Mouse (Mus musculus) stomach, postnatal 0 days (tissue): ENCODE results near the gene Myadml2. TPM values are rescaled to one million over a fixed set of nuclear protein-coding genes. Genes with fewer than 3 reads are reported as not detected.

Source experiments
- ATAC-seq: fragments of 200-750 bp; cut with Nextera tagmentation; 2 replicates; pipeline ENCODE4 v1.8.0; 2017; ENCODE audit not compliant: low FRiP score, low TSS enrichment
- DNase-seq: peaks from one replicate; pipeline ENCODE4 v3.0.0-alpha.2; 2016; ENCODE audit warnings: low spot score
- H3K27ac ChIP-seq: fragments of 300-500 bp; sonication (generic); replicated peaks from 2 replicates; pipeline ENCODE4 v1.5.1; 2014; ENCODE audit warnings: mild to moderate bottlenecking, control low read depth
- H3K27me3 ChIP-seq: fragments of 300-500 bp; sonication (generic); 2 replicates; pipeline ENCODE4 v1.6.1; 2014; ENCODE audit warnings: low read length; ENCODE audit not compliant: control insufficient read depth, insufficient read depth
- H3K36me3 ChIP-seq: fragments of 300-500 bp; sonication (generic); 2 replicates; pipeline ENCODE4 v1.6.1; 2014; ENCODE audit warnings: low read length, mixed read lengths; ENCODE audit not compliant: control insufficient read depth, insufficient read depth
- H3K4me1 ChIP-seq: fragments of 300-500 bp; sonication (generic); replicated peaks from 2 replicates; pipeline ENCODE4 v1.6.1; 2014; ENCODE audit warnings: antibody characterized with exemption; ENCODE audit not compliant: control insufficient read depth, insufficient read depth
- H3K4me2 ChIP-seq: fragments of 300-500 bp; sonication (generic); replicated peaks from 2 replicates; pipeline ENCODE4 v1.6.1; 2014; ENCODE audit warnings: low read depth, mild to moderate bottlenecking, control low read depth, moderate library complexity
- H3K4me3 ChIP-seq: fragments of 300-500 bp; sonication (generic); 2 replicates; pipeline ENCODE4 v1.5.1; 2014; ENCODE audit warnings: low read depth, low read length, control low read depth
- H3K9ac ChIP-seq: fragments of 300-500 bp; sonication (generic); 2 replicates; pipeline ENCODE4 v1.6.1; 2014; ENCODE audit warnings: mild to moderate bottlenecking, low read length, control low read depth, mixed read lengths
- H3K9me3 ChIP-seq: fragments of 300-500 bp; sonication (generic); 2 replicates; pipeline ENCODE4 v1.6.1; 2016; ENCODE audit warnings: low read length; ENCODE audit not compliant: control insufficient read depth
- CTCF ChIP-seq: IDR thresholded peaks from 2 replicates; pipeline ENCODE4 v1.5.1; 2016; ENCODE audit warnings: antibody characterized with exemption, low read depth, mild to moderate bottlenecking, moderate library complexity
- EP300 ChIP-seq: optimal IDR thresholded peaks from 2 replicates; pipeline ENCODE3; 2016; ENCODE audit warnings: antibody characterized with exemption
- WGBS: fragments of 180-500 bp; shearing (Covaris S2); extraction: QIAGEN DNeasy Blood & Tissue Kit; methylation state at CpG from one replicate; pipeline ENCODE4 v1.1.7; 2014; 5-methylcytosine and 5-hydroxymethylcytosine counted together
- polyA plus RNA-seq: library from polyadenylated mRNA; unstranded; fragments of >200 nt; fragmentation: Nextera tagmentation; extraction: Ambion mirVana; gene quantifications from 2 replicates; pipeline ENCODE4 v1.2.1, GENCODE M21; 2015

The Myadml2 gene
- polyA plus RNA-seq = 0.21 TPM in 1 of 2 replicates, not detected in the other

DNA sequence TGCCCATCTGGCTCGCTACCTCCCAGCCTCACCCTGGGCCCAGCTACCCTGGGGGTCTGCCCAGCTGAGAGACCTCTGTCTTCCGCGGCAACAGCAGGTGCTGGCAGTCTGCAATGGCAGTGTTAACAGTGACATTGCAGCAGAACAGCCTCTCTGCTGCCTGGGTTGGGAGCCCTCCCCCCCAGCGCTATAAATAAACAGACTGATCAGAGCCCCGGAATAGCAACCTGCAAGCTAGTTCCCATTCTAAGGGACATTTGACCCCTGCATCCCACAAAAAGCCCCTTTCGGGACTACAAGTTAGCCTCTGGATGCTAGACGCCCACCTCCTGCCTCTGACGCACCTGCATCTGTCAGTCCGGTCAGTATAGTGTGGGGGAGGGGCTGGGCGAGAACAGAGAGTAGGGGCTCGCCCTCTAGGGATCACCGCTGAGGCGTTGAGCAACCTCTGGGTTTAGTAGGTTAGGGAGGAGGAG lies at the start of gene Myadml2:
TSS of gene Myadml2 (minus strand) at position 158 of the 476 bp plus-strand sequence.
- peak within 1 kb of the TSS; percentile 10; the same call in 1 of the 2 replicates for H3K4me3 ChIP-seq

DNA sequence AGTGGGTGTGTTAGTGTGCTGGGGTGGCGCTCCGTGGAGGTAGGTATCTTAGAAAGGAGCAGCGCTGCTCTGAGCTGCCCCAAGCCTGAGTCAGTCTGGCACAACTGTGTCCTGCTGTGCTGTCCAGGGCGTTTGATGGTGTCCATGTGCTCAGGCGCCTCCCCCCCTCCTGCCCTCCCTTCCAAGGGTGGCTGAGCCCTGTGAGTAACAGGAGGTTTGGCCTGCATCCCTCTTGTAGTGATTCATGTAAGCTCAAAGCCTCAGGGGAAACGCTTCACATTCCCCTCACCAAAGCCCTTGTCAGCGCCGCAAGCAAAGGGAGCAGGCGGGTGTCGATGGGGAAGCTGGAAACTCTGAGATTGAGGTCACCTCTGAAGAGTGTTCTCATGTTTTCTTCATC lies 49.8 kb upstream of the Myadml2 start:
- H3K27me3 ChIP-seq = no peaks in the 10 kb centered on the region
- ATAC-seq (peak; percentile 67; the same call in 1 of the 2 replicates), DNase-seq (peak; percentile 52)
- H3K4me3 ChIP-seq = no peak overlapping the region
- H3K9ac ChIP-seq = no peak overlapping the region
- TF ChIP-seq EP300 (no peak), CTCF (no peak)
- H3K4me2 ChIP-seq = no peak overlapping the region
- H3K4me1 ChIP-seq = no peaks in the 10 kb centered on the region
- peaks cover 15% of the 10 kb centered on the region; the same call in 1 of the 2 replicates for H3K36me3 ChIP-seq
- 29% methylated on average over 10 of the region's 10 CpGs for WGBS
- H3K27ac ChIP-seq = peak overlapping the region; percentile 35
- H3K9me3 ChIP-seq = no peaks in the 10 kb centered on the region

More for the DNA sequence above, at the start of gene Myadml2:
- H3K4me1 ChIP-seq = no peaks in the 10 kb centered on the region
- H3K27me3 ChIP-seq = no peaks in the 10 kb centered on the region
- H3K4me2 ChIP-seq = peak within 1 kb of the TSS; percentile 45
- H3K36me3 ChIP-seq = no peaks in the 10 kb centered on the region
- H3K9ac ChIP-seq = peak within 1 kb of the TSS; percentile 31; the same call in 1 of the 2 replicates
- DNase-seq (no peak), ATAC-seq (no peak)
- WGBS = 5% methylated on average over 13 of the region's 13 CpGs
- TF ChIP-seq CTCF = no peak
- TF ChIP-seq EP300 = no peak
- no peak within 1 kb of the TSS for H3K27ac ChIP-seq
- H3K9me3 ChIP-seq = no peaks in the 10 kb centered on the region

DNA sequence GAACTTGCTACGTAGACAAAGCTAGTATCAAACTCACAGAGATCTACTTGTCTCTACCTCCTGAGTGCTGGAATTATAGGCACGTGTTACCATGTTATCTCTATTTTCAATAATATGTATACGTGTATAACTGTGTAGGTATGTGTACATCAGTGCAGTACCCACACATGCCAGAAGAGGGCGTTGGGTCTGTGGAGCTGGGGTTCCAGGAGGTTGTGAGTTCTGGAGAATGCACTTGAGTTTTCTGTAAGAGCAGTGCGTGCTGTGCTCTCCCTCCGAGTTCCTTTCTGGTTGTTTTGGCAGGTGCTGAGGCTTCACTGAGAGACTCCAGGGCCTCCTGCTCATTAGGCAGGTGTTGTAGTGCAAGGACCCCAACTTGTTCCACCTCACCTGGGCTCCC lies 48.6 kb upstream of the Myadml2 start:
- H3K9ac ChIP-seq = no peak overlapping the region
- H3K27ac ChIP-seq = no peak overlapping the region
- no peak for ATAC-seq
- H3K4me3 ChIP-seq = no peak overlapping the region
- no peaks in the 10 kb centered on the region for H3K4me1 ChIP-seq
- no peaks in the 10 kb centered on the region for H3K9me3 ChIP-seq
- peaks cover 12% of the 10 kb centered on the region; the same call in 1 of the 2 replicates for H3K36me3 ChIP-seq
- peak; percentile 12 for DNase-seq
- no peaks in the 10 kb centered on the region for H3K27me3 ChIP-seq
- no peak for TF ChIP-seq EP300
- TF ChIP-seq CTCF = peak; percentile 56
- no peak overlapping the region for H3K4me2 ChIP-seq
- WGBS = 92% methylated on average over 6 of the region's 6 CpGs

DNA sequence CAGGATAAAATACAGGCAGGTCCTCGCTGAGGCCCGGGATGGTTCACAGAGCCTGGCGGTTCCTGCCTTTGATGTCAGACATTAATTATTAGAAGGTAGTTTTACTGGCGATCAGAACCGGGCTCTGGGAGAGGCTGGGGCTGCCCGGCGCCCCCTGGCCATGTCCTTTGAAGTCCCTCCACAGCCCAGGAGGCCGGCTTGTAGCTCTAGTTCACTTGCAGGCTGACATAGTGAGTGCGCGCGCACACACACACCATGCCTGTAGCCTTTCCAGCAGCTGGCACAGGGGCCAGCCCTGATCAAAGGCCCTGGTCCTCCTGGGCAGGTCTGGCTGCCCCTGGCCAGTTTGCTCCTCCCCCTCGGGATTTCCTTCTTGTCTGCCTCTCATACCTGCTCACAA lies 47.7 kb upstream of the Myadml2 start:
- H3K27me3 ChIP-seq = no peaks in the 10 kb centered on the region
- no peak overlapping the region for H3K4me2 ChIP-seq
- H3K27ac ChIP-seq = peak overlapping the region; percentile 18; the same call in 1 of the 2 replicates
- WGBS = 44% methylated on average over 12 of the region's 12 CpGs
- H3K9me3 ChIP-seq = no peaks in the 10 kb centered on the region
- no peak overlapping the region for H3K9ac ChIP-seq
- H3K4me3 ChIP-seq = no peak overlapping the region
- ATAC-seq (no peak), DNase-seq (peak; percentile 15)
- 0 out of 2 replicates have a peak, but pooled peaks cover 6% of the 10 kb centered on the region for H3K36me3 ChIP-seq
- no peaks in the 10 kb centered on the region for H3K4me1 ChIP-seq
- TF ChIP-seq CTCF = no peak
- no peak for TF ChIP-seq EP300

DNA sequence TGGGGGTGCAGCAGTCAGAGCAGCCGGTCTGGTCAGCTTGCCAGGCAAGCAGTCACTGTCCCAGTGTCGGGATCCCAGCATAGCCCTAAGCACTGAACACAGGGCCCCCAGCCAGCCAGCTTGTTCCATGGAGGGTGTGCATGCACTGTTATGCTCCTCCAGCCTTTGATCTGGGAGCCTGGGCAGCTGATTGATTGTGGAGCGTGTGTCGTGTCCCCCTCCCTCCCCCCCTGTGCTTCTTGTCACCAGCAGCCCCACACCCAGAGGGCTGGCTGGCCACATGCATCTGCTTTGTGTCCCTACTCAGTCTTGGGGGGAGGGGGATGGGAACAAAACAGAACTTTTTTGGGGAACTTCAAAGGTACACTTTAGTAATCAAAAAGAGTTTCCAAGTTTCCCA lies 47.2 kb upstream of the Myadml2 start:
- Histone ChIP-seq H3K4me3 (no peak overlapping the region), H3K4me1 (no peaks in the 10 kb centered on the region), H3K27ac (peak overlapping the region; percentile 18; the same call in 1 of the 2 replicates), H3K4me2 (no peak overlapping the region), H3K9me3 (no peaks in the 10 kb centered on the region), H3K9ac (no peak overlapping the region), H3K36me3 (0 out of 2 replicates have a peak, but pooled peaks cover 4% of the 10 kb centered on the region), H3K27me3 (no peaks in the 10 kb centered on the region)
- TF ChIP-seq EP300 = no peak
- TF ChIP-seq CTCF = no peak
- DNase-seq = peak; percentile 24
- ATAC-seq = 0 out of 2 replicates have a peak, but pooled peaks have one; percentile 31
- WGBS = 25% methylated on average over 4 of the region's 4 CpGs

DNA sequence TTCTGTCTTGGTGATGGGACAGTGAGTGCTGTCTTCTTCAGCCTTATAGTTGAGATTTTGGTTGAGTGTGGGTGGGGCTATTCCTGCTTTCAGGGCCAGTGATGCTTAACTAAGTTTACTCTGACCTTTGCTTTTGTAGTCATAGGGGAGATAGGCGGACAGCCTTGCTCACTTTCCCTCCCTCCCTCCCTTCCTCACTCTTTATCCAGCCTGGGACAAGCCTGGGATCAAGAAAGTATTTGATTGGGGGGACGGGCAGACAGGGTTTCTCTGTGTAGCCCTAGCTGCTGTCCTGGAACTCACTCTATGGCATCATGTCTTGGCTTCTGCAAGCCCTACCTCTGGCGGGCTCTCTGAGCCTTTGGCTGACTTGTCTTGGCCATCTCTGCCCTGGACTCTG lies 45.5 kb upstream of the Myadml2 start:
- H3K27ac ChIP-seq = no peak overlapping the region
- H3K9ac ChIP-seq = no peak overlapping the region
- no peaks in the 10 kb centered on the region for H3K4me1 ChIP-seq
- no peaks in the 10 kb centered on the region for H3K9me3 ChIP-seq
- H3K4me3 ChIP-seq = no peak overlapping the region
- DNase-seq (no peak), ATAC-seq (no peak)
- no peaks in the 10 kb centered on the region for H3K27me3 ChIP-seq
- WGBS = 90% methylated on average over 3 of the region's 3 CpGs
- H3K4me2 ChIP-seq = no peak overlapping the region
- TF ChIP-seq CTCF (no peak), EP300 (no peak)
- H3K36me3 ChIP-seq = peaks cover 8% of the 10 kb centered on the region; the same call in 1 of the 2 replicates
